Mouse (Mus musculus) C2C12 (cell line): Measurements from ENCODE around the gene Mon1a.

Source experiments
- CEBPB ChIP-seq: IDR thresholded peaks from one replicate; pipeline ENCODE4 v1.6.1; 2011; ENCODE audit warnings: low read depth, mild to moderate bottlenecking, control low read depth, moderate library complexity
- CTCF ChIP-seq: IDR thresholded peaks from one replicate; pipeline ENCODE4 v1.5.1; 2011; ENCODE audit not compliant: control insufficient read depth, insufficient read depth, insufficient read length
- FOSL1 ChIP-seq: IDR thresholded peaks from one replicate; pipeline ENCODE4 v1.8.0; 2011; ENCODE audit warnings: mild to moderate bottlenecking, low read length; ENCODE audit not compliant: poor library complexity, insufficient read depth, severe bottlenecking
- MAX ChIP-seq: IDR thresholded peaks from one replicate; pipeline ENCODE4 v1.6.1; 2011; ENCODE audit warnings: mild to moderate bottlenecking, control low read depth
- MYOG ChIP-seq: IDR thresholded peaks from one replicate; pipeline ENCODE4 v1.6.1; 2011; ENCODE audit not compliant: control insufficient read depth, insufficient read length; ENCODE audit errors: extremely low read depth

GRCm38 (mm10) chr9:107947241-107948194 lies 59.6 kb downstream of the Mon1a start:
- TF ChIP-seq CTCF (no peak), MAX (no peak), FOSL1 (no peak), CEBPB (no peak), MYOG (no peak)
